Mouse (Mus musculus): ENCODE data around the gene Prtn3.

DNA sequence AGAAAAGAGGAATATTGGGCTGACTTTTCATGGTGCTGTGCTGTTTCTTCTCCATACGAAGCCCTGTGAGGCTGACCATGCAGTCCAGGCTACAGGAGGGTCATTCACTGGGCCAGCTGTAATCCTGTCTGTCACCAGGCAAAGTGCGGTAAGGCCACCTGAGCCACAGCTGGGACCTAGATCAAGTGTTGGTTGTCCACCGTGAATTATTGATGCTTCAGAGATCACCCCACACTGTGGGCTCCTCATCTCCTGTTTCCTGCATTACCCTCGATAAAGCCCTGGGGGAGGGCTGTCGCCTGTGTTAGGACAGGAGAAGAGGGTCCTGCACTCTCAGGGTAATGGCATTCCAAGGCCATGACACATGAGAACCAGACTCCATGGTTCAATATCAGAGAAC, 27.7 kb upstream of the Prtn3 start:
- TF ChIP-seq CTCF (IDR thresholded peaks at IDR 0.05; ENCODE audit: low read depth) (no peak), EP300 (IDR thresholded peaks at IDR 0.05; ENCODE audit: low read depth) (no peak)
